ENCODE assay signal across 22 mouse cellular contexts in the genomic region with DNA sequence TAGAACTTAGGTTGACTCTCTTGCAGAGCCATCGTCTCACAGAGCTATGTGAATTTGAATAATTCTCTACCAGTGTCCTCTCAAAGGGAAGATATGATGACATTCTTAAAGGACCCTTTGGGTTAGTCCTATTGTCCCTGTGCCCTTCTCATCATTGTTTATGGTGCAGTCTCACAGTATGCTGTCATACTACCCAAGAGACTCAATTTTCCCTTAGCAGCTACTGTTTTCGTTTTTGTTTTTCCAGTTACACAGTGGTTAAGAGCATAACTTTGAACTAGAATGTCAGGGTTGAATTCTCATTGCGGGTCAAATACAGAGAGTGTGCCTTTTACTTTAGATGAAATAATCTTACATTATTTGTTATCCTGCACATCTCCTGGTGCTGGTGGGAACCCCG. TPM values are rescaled to one million over a fixed set of nuclear protein-coding genes. Genes with fewer than 3 reads are reported as not detected.
DNase-seq lines count a peak whose midpoint lies in the region; ATAC-seq and TF ChIP-seq lines count a peak whose summit lies in the region.
"Had no signal": no experiment of that assay in that cellular context is flagged by ENCODE, and none has a peak within 500 bp of the region (broad histone marks: within the 10 kb centered on the region; RNA-seq: fewer than 3 reads in every experiment).

No protein-coding gene starts in this region.

- no peak for TF ChIP-seq CTCF in lung, adult 2 months (IDR thresholded peaks at IDR 0.05; ENCODE audit: insufficient read depth, low read length)

- no peak overlapping the region for H3K4me3 ChIP-seq in forebrain, embryonic 12.5 days (replicated peaks)
- no peak overlapping the region for H3K4me3 ChIP-seq in forebrain, embryonic 10.5 days
- H3K4me3 ChIP-seq in heart, embryonic 14.5 days (ENCODE audit: control insufficient read depth in 1 of 2, insufficient read depth in 1 of 2, low read depth in 1 of 2, low read length in 2 of 2) = no peak overlapping the region
- no peak overlapping the region for H3K4me3 ChIP-seq in lung, embryonic 15.5 days
- no peak overlapping the region for H3K4me3 ChIP-seq in lung, adult 2 months (replicated peaks; ENCODE audit: extremely low read depth, low read depth, low read length)
- H3K4me3 ChIP-seq: embryonic facial prominence, embryonic 10.5 days; hindbrain, embryonic 13.5 days; limb, embryonic 12.5 days; midbrain, embryonic 12.5 days had no signal

- DNase-seq in forebrain, embryonic 10.5 days (ENCODE audit: extremely low spot score, low spot score) = no peak
- DNase-seq in heart, adult 9 months (ENCODE audit: low spot score in 2 of 2) = no peak
- DNase-seq in lung, adult 2 months = no peak
- no peak for DNase-seq in frontal cortex, adult 2 months (ENCODE audit: extremely low spot score in 1 of 2, low spot score in 1 of 2)
- DNase-seq: adrenal gland, adult 2 months; cerebellum, adult 11-12 months; heart, postnatal 10 days; lung, postnatal 14 days; thymus, adult 18-20 months; thymus, postnatal 36 days had no signal

- ATAC-seq in forebrain, embryonic 12.5 days (ENCODE audit: low FRiP score) = no peak
- no peak for ATAC-seq in heart, embryonic 14.5 days (ENCODE audit: insufficient number of reproducible peaks, insufficient read depth, low FRiP score, low read depth)
- no peak for ATAC-seq in lung, embryonic 15.5 days (ENCODE audit: borderline replicate concordance, extremely low read depth, low FRiP score, low TSS enrichment)
- ATAC-seq: Patski had no signal

- no peaks in the 10 kb centered on the region for H3K9me3 ChIP-seq in forebrain, embryonic 12.5 days
- no peaks in the 10 kb centered on the region for H3K9me3 ChIP-seq in forebrain, embryonic 10.5 days
- H3K9me3 ChIP-seq in heart, embryonic 14.5 days (ENCODE audit: control insufficient read depth, low read length) = no peaks in the 10 kb centered on the region
- no peaks in the 10 kb centered on the region for H3K9me3 ChIP-seq in lung, embryonic 15.5 days
- H3K9me3 ChIP-seq: embryonic facial prominence, embryonic 10.5 days; G1E; hindbrain, embryonic 13.5 days; limb, embryonic 12.5 days; midbrain, embryonic 12.5 days had no signal

- 91% methylated on average over 4 of the region's 4 CpGs for WGBS in forebrain, embryonic 12.5 days
- 97% methylated on average over 4 of the region's 4 CpGs for WGBS in forebrain, embryonic 10.5 days
- 82% methylated on average over 4 of the region's 4 CpGs for WGBS in heart, embryonic 14.5 days
- WGBS in lung, embryonic 15.5 days = 84% methylated on average over 4 of the region's 4 CpGs
- WGBS in lung, adult 2 months = 72% methylated on average over 4 of the region's 4 CpGs

- no peak for TF ChIP-seq POLR2A in lung, adult 2 months (IDR thresholded peaks at IDR 0.05; ENCODE audit: borderline replicate concordance, extremely low read depth, low read depth, low read length)

- H3K27me3 ChIP-seq in forebrain, embryonic 12.5 days = no peaks in the 10 kb centered on the region
- H3K27me3 ChIP-seq in forebrain, embryonic 10.5 days (ENCODE audit: poor library complexity, severe bottlenecking) = no peaks in the 10 kb centered on the region
- no peaks in the 10 kb centered on the region for H3K27me3 ChIP-seq in heart, embryonic 14.5 days (ENCODE audit: control insufficient read depth, insufficient read depth, low read length)
- no peaks in the 10 kb centered on the region for H3K27me3 ChIP-seq in lung, embryonic 15.5 days
- H3K27me3 ChIP-seq: hindbrain, embryonic 13.5 days; limb, embryonic 12.5 days; midbrain, embryonic 12.5 days; Patski had no signal

- peaks cover 27% of the 10 kb centered on the region for H3K4me1 ChIP-seq in forebrain, embryonic 12.5 days
- peaks cover 36% of the 10 kb centered on the region for H3K4me1 ChIP-seq in forebrain, embryonic 10.5 days
- H3K4me1 ChIP-seq in heart, embryonic 14.5 days (ENCODE audit: control insufficient read depth in 2 of 2, insufficient read depth in 2 of 2, low read length in 2 of 2) = peaks cover 15 to 37% of the 10 kb centered on the region in 2 experiments
- peaks cover 33% of the 10 kb centered on the region for H3K4me1 ChIP-seq in lung, embryonic 15.5 days
- H3K4me1 ChIP-seq in lung, adult 2 months (ENCODE audit: control insufficient read depth, insufficient read depth, low read length) = peaks cover 20% of the 10 kb centered on the region

- H3K36me3 ChIP-seq in forebrain, embryonic 12.5 days (replicated peaks) = 0 out of 2 replicates have a peak, but pooled peaks cover 3% of the 10 kb centered on the region
- H3K36me3 ChIP-seq in forebrain, embryonic 10.5 days (replicated peaks) = peaks cover 19% of the 10 kb centered on the region
- H3K36me3 ChIP-seq in heart, embryonic 14.5 days (ENCODE audit: control insufficient read depth, insufficient read depth, low read length) = no peaks in the 10 kb centered on the region
- no peaks in the 10 kb centered on the region for H3K36me3 ChIP-seq in lung, embryonic 15.5 days
- H3K36me3 ChIP-seq: hindbrain, embryonic 13.5 days; midbrain, embryonic 12.5 days had no signal

- H3K27ac ChIP-seq in forebrain, embryonic 12.5 days = 0 out of 2 replicates have a peak overlapping the region, but pooled peaks have one; percentile 25
- H3K27ac ChIP-seq in forebrain, embryonic 10.5 days = no peak overlapping the region
- peak overlapping the region in 1 of 2 experiments; percentile 45; a peak in 1 of 4 replicates for H3K27ac ChIP-seq in heart, embryonic 14.5 days (replicated peaks in 1 of 2; ENCODE audit: control insufficient read depth in 1 of 2, insufficient read depth in 1 of 2, low read depth in 2 of 2, low read length in 2 of 2)
- H3K27ac ChIP-seq in lung, embryonic 15.5 days = 0 out of 2 replicates have a peak overlapping the region, but pooled peaks have one; percentile 6
- H3K27ac ChIP-seq: embryonic facial prominence, embryonic 10.5 days; hindbrain, embryonic 13.5 days; kidney, postnatal 0 days; midbrain, embryonic 12.5 days had no signal

- no peak overlapping the region for H3K9ac ChIP-seq in forebrain, embryonic 12.5 days
- H3K9ac ChIP-seq in heart, embryonic 14.5 days (ENCODE audit: low read length) = 0 out of 2 replicates have a peak overlapping the region, but pooled peaks have one; percentile 41
- no peak overlapping the region for H3K9ac ChIP-seq in lung, embryonic 15.5 days
- H3K9ac ChIP-seq: hindbrain, embryonic 13.5 days; limb, embryonic 12.5 days; liver, postnatal 0 days; midbrain, embryonic 12.5 days had no signal

- H3K4me2 ChIP-seq in forebrain, embryonic 12.5 days = no peak overlapping the region
- no peak overlapping the region for H3K4me2 ChIP-seq in heart, embryonic 14.5 days (ENCODE audit: low read length)
- no peak overlapping the region for H3K4me2 ChIP-seq in lung, embryonic 15.5 days
- H3K4me2 ChIP-seq: hindbrain, embryonic 13.5 days; limb, embryonic 12.5 days; liver, embryonic 11.5 days; midbrain, embryonic 12.5 days had no signal

RNA-seq across cellular contexts. Expression of a gene that starts 27.6 kb away (rescaled TPM):
- polyA plus RNA-seq in forebrain, embryonic 12.5 days (2016; fragmentation: Nextera tagmentation; extraction: Ambion mirVana) = 22.3 and 24.0 TPM in 2 replicates
- 15.9 and 17.2 TPM in 2 replicates for polyA plus RNA-seq in forebrain, embryonic 10.5 days (2016; fragmentation: Nextera tagmentation; extraction: Ambion mirVana)
- polyA plus RNA-seq in heart, embryonic 14.5 days (2014; fragmentation: Nextera tagmentation; extraction: Ambion mirVana) = 12.6 and 14.5 TPM in 2 replicates
- polyA plus RNA-seq in lung, embryonic 15.5 days (2015; fragmentation: Nextera tagmentation; extraction: Ambion mirVana) = 14.2 and 15.0 TPM in 2 replicates
- polyA plus RNA-seq in lung, adult 2 months (2012; rRNA removed) = 52.4 and 65.2 TPM in 2 replicates
- polyA plus RNA-seq in frontal cortex, adult 2 months (2012; rRNA removed) = 74.6 and 80.1 TPM in 2 replicates
